Mouse (Mus musculus) limb, embryonic 12.5 days (tissue): ENCODE measurements around the gene Pigz. TPM values are rescaled to one million over a fixed set of nuclear protein-coding genes. Genes with fewer than 3 reads are reported as not detected.
A peak's percentile ranks its signal among the peaks of the same experiment; 100 is the strongest.

ENCODE experiments used
- ATAC-seq: fragments of 200-750 bp; cut with Nextera tagmentation; 2 replicates; pipeline ENCODE4 v1.8.0; 2017; ENCODE audit warnings: low read depth, moderate TSS enrichment; ENCODE audit not compliant: insufficient number of reproducible peaks, insufficient read depth, low FRiP score, low TSS enrichment
- H3K27ac ChIP-seq: fragments of 300-500 bp; sonication (generic); 2 replicates; pipeline ENCODE4 v1.5.1; 2016; ENCODE audit warnings: mild to moderate bottlenecking, moderate library complexity
- H3K27me3 ChIP-seq: fragments of 300-500 bp; sonication (generic); 2 replicates; pipeline ENCODE4 v1.6.1; 2016; ENCODE audit warnings: mild to moderate bottlenecking, moderate library complexity
- H3K36me3 ChIP-seq: fragments of 300-500 bp; sonication (generic); 2 replicates; pipeline ENCODE4 v1.6.1; 2016; ENCODE audit warnings: mild to moderate bottlenecking, moderate library complexity
- H3K4me1 ChIP-seq: fragments of 300-500 bp; sonication (generic); replicated peaks from 2 replicates; pipeline ENCODE4 v1.6.1; 2016
- H3K4me2 ChIP-seq: fragments of 300-500 bp; sonication (generic); 2 replicates; pipeline ENCODE4 v1.6.1; 2016; ENCODE audit warnings: mild to moderate bottlenecking, moderate library complexity
- H3K4me3 ChIP-seq: fragments of 300-500 bp; sonication (generic); replicated peaks from 2 replicates; pipeline ENCODE4 v1.5.1; 2016; ENCODE audit warnings: mild to moderate bottlenecking
- H3K9ac ChIP-seq: fragments of 300-500 bp; sonication (generic); replicated peaks from 2 replicates; pipeline ENCODE4 v1.6.1; 2016; ENCODE audit warnings: mild to moderate bottlenecking, moderate library complexity
- H3K9me3 ChIP-seq: fragments of 300-500 bp; sonication (generic); 2 replicates; pipeline ENCODE4 v1.6.1; 2016; ENCODE audit warnings: mild to moderate bottlenecking, moderate library complexity
- WGBS: fragments of 180-500 bp; shearing (Covaris S2); methylation state at CpG from one replicate; pipeline ENCODE4 v1.1.7; 2016; 5-methylcytosine and 5-hydroxymethylcytosine counted together
- polyA plus RNA-seq: library from polyadenylated mRNA; unstranded; fragments of >200 nt; fragmentation: Nextera tagmentation; extraction: Ambion mirVana; gene quantifications from 2 replicates; pipeline ENCODE4 v1.2.1, GENCODE M21; 2016

The Pigz gene
- polyA plus RNA-seq, 1 experiment from 2014 or later, result 1.2 TPM

DNA sequence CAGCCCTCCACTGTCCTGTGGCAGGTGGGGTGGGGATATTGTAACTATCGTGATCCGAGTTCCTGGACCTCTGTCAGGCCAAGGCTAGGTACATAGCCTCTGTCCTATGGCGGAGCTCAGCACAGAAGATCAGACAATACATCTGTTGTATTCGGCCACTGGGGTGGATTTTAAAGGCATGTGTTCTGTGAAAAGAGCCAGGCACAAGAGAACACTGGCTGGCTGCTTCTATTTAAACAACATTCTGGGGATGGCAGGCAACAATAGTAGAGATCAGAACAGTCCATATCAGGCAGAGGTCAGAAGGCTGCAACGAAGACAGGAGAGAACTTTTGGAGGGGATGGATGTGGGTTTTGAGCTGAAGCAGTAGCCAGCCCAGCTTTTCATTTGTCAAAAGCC is 1.4 kb upstream of the Pigz start:
- no peak overlapping the region for H3K9ac ChIP-seq
- H3K27me3 ChIP-seq, result peaks cover 60% of the 10 kb centered on the region
- H3K4me3 ChIP-seq, result no peak overlapping the region
- no peaks in the 10 kb centered on the region; the same call in 1 of the 2 replicates for H3K9me3 ChIP-seq
- no peaks in the 10 kb centered on the region for H3K36me3 ChIP-seq
- WGBS, result 62% methylated on average over 5 of the region's 5 CpGs
- ATAC-seq, result no peak
- H3K27ac ChIP-seq, result no peak overlapping the region
- H3K4me1 ChIP-seq, result peaks cover 20% of the 10 kb centered on the region
- H3K4me2 ChIP-seq, result peak overlapping the region; percentile 93; the same call in 1 of the 2 replicates

DNA sequence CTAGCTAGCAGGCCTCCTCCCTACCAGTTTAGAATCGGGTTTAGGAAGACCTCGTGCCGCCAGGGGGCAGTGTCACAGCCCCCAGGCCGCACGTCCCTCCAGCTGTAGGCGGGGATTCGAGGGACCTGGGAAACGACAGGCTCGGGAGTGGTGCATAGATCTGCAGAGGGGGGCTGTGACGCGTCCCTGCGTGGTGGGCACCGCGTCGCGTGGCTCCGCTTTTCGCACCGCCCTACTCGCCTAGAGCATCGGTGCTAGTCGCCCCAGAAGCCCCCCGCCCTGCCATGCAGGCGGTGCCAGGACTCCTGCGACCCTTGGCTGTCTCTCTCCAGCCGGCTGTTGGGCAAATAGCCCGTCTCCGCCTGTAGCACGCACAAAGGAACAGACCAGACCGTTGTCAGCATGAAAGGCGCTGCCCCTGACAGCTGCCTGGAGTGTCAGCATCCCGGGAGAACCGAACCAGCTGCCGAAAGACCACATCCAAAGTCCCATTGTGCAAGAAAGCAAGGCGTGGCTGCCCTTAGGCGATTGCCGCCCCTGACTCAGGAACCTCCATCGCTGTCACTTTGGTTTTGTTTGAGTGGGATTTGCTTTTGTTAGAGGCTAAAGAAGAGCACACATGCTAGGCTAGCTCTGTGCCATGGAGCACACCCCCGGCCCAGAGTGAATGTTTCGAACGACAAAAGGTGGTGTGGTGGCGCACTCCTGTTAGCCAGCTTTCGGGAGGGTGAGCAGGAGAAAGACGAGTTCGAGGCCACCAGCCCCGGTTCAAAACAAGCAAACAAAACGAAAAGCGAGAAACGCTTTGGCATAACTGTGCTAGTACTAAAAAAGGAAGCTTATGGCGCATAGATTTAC is 582 bp upstream of the Pigz start:
- no peaks in the 10 kb centered on the region for H3K36me3 ChIP-seq
- no peak overlapping the region for H3K27ac ChIP-seq
- H3K4me1 ChIP-seq, result peaks cover 20% of the 10 kb centered on the region
- no peaks in the 10 kb centered on the region; the same call in 1 of the 2 replicates for H3K9me3 ChIP-seq
- H3K27me3 ChIP-seq, result peaks cover 60% of the 10 kb centered on the region
- H3K9ac ChIP-seq, result peak overlapping the region; percentile 57
- ATAC-seq, result peak; percentile 88
- H3K4me2 ChIP-seq, result peak overlapping the region; percentile 93
- H3K4me3 ChIP-seq, result peak overlapping the region; percentile 53
- under 1% methylated on average over 50 of the region's 50 CpGs for WGBS

DNA sequence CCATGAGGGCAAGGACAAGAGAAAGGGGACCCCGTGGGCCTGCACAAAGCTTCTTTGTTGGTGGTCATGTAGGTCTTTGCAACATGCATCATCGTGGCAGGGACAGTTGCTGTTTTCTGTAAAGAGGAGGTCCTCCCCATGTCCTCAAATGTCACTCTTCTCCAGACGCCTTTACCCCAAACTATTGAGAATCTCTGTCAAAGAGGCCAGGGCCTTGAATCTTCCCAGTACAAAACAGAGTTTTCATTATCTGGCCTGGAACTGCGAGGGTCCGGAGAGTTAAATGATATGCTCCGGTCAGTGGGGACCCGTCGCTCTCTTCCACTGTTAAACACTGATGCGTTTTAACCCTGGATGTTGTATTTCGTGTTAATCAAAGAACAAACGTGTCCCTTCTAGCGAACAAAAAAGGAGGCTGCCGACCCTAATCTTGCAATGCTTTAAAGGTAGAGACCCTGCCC is 929 bp downstream of the Pigz start:
- Histone ChIP-seq H3K4me3 (peak overlapping the region; percentile 30), H3K4me1 (peaks cover 20% of the 10 kb centered on the region), H3K4me2 (peak overlapping the region; percentile 51), H3K36me3 (no peaks in the 10 kb centered on the region), H3K9me3 (no peaks in the 10 kb centered on the region; the same call in 1 of the 2 replicates), H3K9ac (0 out of 2 replicates have a peak overlapping the region, but pooled peaks have one; percentile 37), H3K27ac (no peak overlapping the region), H3K27me3 (peaks cover 60% of the 10 kb centered on the region)
- WGBS, result 24% methylated on average over 13 of the region's 13 CpGs
- ATAC-seq, result no peak

- Histone ChIP-seq H3K4me3 (peak overlapping the region; percentile 30), H3K27ac (no peak overlapping the region), H3K36me3 (no peaks in the 10 kb centered on the region), H3K4me2 (peak overlapping the region; percentile 51), H3K27me3 (peaks cover 57% of the 10 kb centered on the region), H3K4me1 (peaks cover 20% of the 10 kb centered on the region), H3K9ac (peak overlapping the region; percentile 37; the same call in 1 of the 2 replicates), H3K9me3 (no peaks in the 10 kb centered on the region; the same call in 1 of the 2 replicates)
- no peak for ATAC-seq
- WGBS, result 5% methylated on average over 36 of the region's 36 CpGs
Measured at GRCm38 (mm10) chr16:31935091-31935979, 1.7 kb downstream of the Pigz start.

GRCm38 (mm10) chr16:31936568-31936967 is 2.9 kb downstream of the Pigz start:
- Histone ChIP-seq H3K9me3 (no peaks in the 10 kb centered on the region; the same call in 1 of the 2 replicates), H3K4me2 (no peak overlapping the region), H3K36me3 (no peaks in the 10 kb centered on the region), H3K27me3 (peaks cover 52% of the 10 kb centered on the region), H3K4me1 (peaks cover 20% of the 10 kb centered on the region), H3K4me3 (no peak overlapping the region), H3K9ac (no peak overlapping the region), H3K27ac (no peak overlapping the region)
- no peak for ATAC-seq
- WGBS, result 93% methylated on average over 4 of the region's 4 CpGs

DNA sequence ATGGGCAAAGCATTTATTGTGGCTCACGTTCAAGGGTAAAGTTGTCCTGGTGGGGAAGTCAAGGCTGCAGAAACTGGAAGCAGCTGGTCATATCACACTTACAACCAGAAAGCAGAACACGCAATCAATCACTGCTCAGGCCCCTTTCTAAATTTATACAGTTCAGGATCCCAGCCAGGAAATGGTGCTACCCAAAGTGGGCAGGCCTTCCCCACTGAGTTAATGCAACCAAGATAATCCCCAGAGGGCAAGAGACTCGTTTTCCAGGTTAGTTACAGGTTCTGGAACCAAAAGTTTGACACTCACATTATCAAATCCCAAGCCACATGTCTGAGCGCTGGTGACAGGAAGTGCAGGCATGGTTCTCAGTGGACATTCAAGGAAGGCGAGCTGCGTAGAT is 5.2 kb downstream of the Pigz start:
- peaks cover 15% of the 10 kb centered on the region for H3K4me1 ChIP-seq
- no peak overlapping the region for H3K4me2 ChIP-seq
- no peaks in the 10 kb centered on the region; the same call in 1 of the 2 replicates for H3K9me3 ChIP-seq
- WGBS, result 71% methylated on average over 6 of the region's 6 CpGs
- peaks cover 32% of the 10 kb centered on the region for H3K27me3 ChIP-seq
- H3K27ac ChIP-seq, result no peak overlapping the region
- no peak overlapping the region for H3K4me3 ChIP-seq
- no peaks in the 10 kb centered on the region for H3K36me3 ChIP-seq
- no peak overlapping the region for H3K9ac ChIP-seq
- ATAC-seq, result no peak

DNA sequence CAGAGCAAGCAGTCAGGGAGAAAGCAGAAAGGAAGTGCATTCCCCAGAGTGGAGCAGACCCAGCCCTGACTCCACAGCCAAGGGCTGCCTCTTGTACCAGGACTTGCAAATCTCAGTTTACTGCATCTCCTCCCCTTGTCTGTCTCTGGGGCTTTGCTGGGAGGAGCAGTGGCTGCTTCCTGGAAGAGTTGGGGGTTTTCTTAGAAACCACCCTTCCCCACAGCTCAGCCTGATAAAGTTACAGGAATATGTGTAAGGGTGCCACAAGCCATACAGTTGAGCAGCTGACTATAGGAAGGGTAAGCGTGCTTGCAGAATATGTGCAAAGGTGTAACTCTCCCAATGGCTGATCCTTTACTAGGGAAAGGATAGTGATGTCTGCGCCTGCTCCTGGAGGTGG is 6.9 kb downstream of the Pigz start:
- Histone ChIP-seq H3K27me3 (peaks cover 15% of the 10 kb centered on the region), H3K4me2 (no peak overlapping the region)
- 74% methylated on average over 2 of the region's 2 CpGs for WGBS

DNA sequence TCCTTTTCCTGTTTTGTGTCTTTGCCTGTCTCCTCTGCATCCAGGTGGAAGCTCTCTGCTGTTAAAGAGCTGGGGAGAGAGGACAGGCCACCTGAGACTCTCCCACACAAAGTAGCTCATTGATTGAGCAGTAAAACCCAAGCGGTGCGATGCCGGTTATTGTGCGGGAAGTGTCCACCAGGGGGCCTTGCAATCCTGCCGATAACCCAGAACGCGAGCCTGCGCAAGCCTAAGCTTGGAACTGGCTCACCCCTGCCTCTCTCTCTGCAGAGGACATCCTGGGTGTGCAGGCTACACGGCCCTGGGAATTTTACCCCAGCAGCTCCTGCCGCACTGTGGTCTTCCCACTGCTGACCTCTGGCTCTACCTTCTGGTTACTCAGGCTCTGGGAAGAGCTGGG is 10.3 kb downstream of the Pigz start:
- Histone ChIP-seq H3K27ac (no peak overlapping the region), H3K9me3 (no peaks in the 10 kb centered on the region), H3K4me3 (no peak overlapping the region), H3K9ac (no peak overlapping the region; the same call in 1 of the 2 replicates), H3K27me3 (no peaks in the 10 kb centered on the region), H3K36me3 (peaks cover 12% of the 10 kb centered on the region; the same call in 1 of the 2 replicates), H3K4me2 (no peak overlapping the region), H3K4me1 (peaks cover 21% of the 10 kb centered on the region)
- no peak for ATAC-seq
- 4% methylated on average over 10 of the region's 10 CpGs for WGBS

More for the DNA sequence above, 6.9 kb downstream of the Pigz start:
- no peak overlapping the region for H3K4me3 ChIP-seq
- H3K9me3 ChIP-seq, result no peaks in the 10 kb centered on the region; the same call in 1 of the 2 replicates
- H3K4me1 ChIP-seq, result peaks cover 8% of the 10 kb centered on the region
- peaks cover 11% of the 10 kb centered on the region; the same call in 1 of the 2 replicates for H3K36me3 ChIP-seq
- no peak overlapping the region for H3K9ac ChIP-seq
- no peak for ATAC-seq
- no peak overlapping the region for H3K27ac ChIP-seq

DNA sequence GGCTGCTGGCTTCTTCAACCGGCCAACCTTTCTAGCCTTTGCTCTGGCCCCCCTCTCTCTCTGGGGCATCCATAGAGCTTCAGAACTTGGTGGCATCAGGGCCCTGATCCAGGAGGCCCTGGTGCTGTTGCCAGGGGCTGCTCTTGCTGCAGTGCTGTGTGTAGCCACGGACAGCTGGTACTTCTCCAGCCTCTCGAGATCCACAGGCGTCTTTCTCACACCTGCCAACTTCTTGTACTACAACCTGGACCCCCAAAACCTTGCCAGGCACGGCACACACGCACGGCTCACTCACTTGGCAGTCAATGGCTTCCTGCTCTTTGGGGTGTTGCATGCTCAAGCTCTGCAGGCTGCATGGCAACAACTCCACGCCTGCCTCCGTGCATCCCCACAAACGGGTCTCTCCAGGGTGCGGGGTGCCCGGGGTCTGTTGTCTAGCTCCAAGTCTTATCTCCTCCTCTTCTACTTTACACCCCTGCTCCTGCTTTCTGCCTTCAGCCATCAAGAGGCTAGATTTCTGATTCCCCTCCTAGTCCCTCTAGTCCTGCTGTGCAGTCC is 11.1 kb downstream of the Pigz start:
- ATAC-seq, result no peak
- Histone ChIP-seq H3K27me3 (no peaks in the 10 kb centered on the region), H3K4me2 (no peak overlapping the region), H3K4me1 (peaks cover 28% of the 10 kb centered on the region), H3K36me3 (peaks cover 12% of the 10 kb centered on the region; the same call in 1 of the 2 replicates), H3K27ac (no peak overlapping the region), H3K9me3 (no peaks in the 10 kb centered on the region), H3K9ac (no peak overlapping the region), H3K4me3 (no peak overlapping the region)
- WGBS, result 89% methylated on average over 12 of the region's 12 CpGs

GRCm38 (mm10) chr16:31945372-31945771 is 11.7 kb downstream of the Pigz start:
- WGBS, result 88% methylated on average over 6 of the region's 6 CpGs
- ATAC-seq, result no peak
- Histone ChIP-seq H3K4me2 (no peak overlapping the region), H3K27me3 (no peaks in the 10 kb centered on the region), H3K36me3 (peaks cover 17% of the 10 kb centered on the region; the same call in 1 of the 2 replicates), H3K4me1 (peaks cover 32% of the 10 kb centered on the region), H3K27ac (no peak overlapping the region), H3K9me3 (no peaks in the 10 kb centered on the region), H3K4me3 (no peak overlapping the region), H3K9ac (no peak overlapping the region; the same call in 1 of the 2 replicates)
